Mouse (Mus musculus) intestine, embryonic 15.5 days (tissue): ENCODE measurements around the gene Hivep3. TPM values are rescaled to one million over a fixed set of nuclear protein-coding genes. Genes with fewer than 3 reads are reported as not detected.
A peak's percentile ranks its signal among the peaks of the same experiment; 100 is the strongest.

ENCODE experiments used
- ATAC-seq: fragments of 200-750 bp; cut with Nextera tagmentation; 2 replicates; pipeline ENCODE4 v1.8.0; 2017; ENCODE audit warnings: moderate TSS enrichment, moderate library complexity
- H3K27ac ChIP-seq: fragments of 300-500 bp; sonication (generic); 2 replicates; pipeline ENCODE4 v1.5.1; 2015; ENCODE audit warnings: mild to moderate bottlenecking, inconsistent platforms
- H3K27me3 ChIP-seq: fragments of 300-500 bp; sonication (generic); replicated peaks from 2 replicates; pipeline ENCODE4 v1.6.1; 2015; ENCODE audit warnings: inconsistent platforms
- H3K36me3 ChIP-seq: fragments of 300-500 bp; sonication (generic); 2 replicates; pipeline ENCODE4 v1.6.1; 2015; ENCODE audit warnings: inconsistent platforms
- H3K4me1 ChIP-seq: fragments of 300-500 bp; sonication (generic); replicated peaks from 2 replicates; pipeline ENCODE4 v1.6.1; 2015; ENCODE audit warnings: inconsistent platforms
- H3K4me2 ChIP-seq: fragments of 300-500 bp; sonication (generic); replicated peaks from 2 replicates; pipeline ENCODE4 v1.6.1; 2015; ENCODE audit warnings: mild to moderate bottlenecking, inconsistent platforms
- H3K4me3 ChIP-seq: fragments of 300-500 bp; sonication (generic); replicated peaks from 2 replicates; pipeline ENCODE4 v1.5.1; 2015; ENCODE audit warnings: inconsistent platforms
- H3K9ac ChIP-seq: fragments of 300-500 bp; sonication (generic); 2 replicates; pipeline ENCODE4 v1.6.1; 2015; ENCODE audit warnings: inconsistent platforms
- H3K9me3 ChIP-seq: fragments of 300-500 bp; sonication (generic); 2 replicates; pipeline ENCODE4 v1.6.1; 2016; ENCODE audit warnings: inconsistent platforms
- WGBS: fragments of 180-500 bp; shearing (Covaris S2); methylation state at CpG from one replicate; pipeline ENCODE4 v1.1.7; 2015; 5-methylcytosine and 5-hydroxymethylcytosine counted together
- polyA plus RNA-seq: library from polyadenylated mRNA; unstranded; fragments of >200 nt; fragmentation: Nextera tagmentation; extraction: Ambion mirVana; gene quantifications from 2 replicates; pipeline ENCODE4 v1.2.1, GENCODE M21; 2015

Gene Hivep3
- 5.0 and 5.4 TPM in 2 replicates for polyA plus RNA-seq

- Histone ChIP-seq H3K4me1 (peaks cover 6% of the 10 kb centered on the region; the same call in 1 of the 2 replicates), H3K9me3 (no peaks in the 10 kb centered on the region), H3K9ac (peak within 1 kb of the TSS; percentile 64), H3K4me2 (peak within 1 kb of the TSS; percentile 97), H3K36me3 (no peaks in the 10 kb centered on the region), H3K4me3 (peak within 1 kb of the TSS; percentile 82), H3K27ac (peak within 1 kb of the TSS; percentile 85), H3K27me3 (peaks cover 18% of the 10 kb centered on the region; the same call in 1 of the 2 replicates)
- WGBS = under 1% methylated on average over 47 of the region's 47 CpGs
- ATAC-seq = peak; percentile 100
Observed at GRCm38 (mm10) chr4:119733184-119733880, at the start of gene Hivep3. TSS of gene Hivep3 (plus strand) at chr4:119733784.

DNA sequence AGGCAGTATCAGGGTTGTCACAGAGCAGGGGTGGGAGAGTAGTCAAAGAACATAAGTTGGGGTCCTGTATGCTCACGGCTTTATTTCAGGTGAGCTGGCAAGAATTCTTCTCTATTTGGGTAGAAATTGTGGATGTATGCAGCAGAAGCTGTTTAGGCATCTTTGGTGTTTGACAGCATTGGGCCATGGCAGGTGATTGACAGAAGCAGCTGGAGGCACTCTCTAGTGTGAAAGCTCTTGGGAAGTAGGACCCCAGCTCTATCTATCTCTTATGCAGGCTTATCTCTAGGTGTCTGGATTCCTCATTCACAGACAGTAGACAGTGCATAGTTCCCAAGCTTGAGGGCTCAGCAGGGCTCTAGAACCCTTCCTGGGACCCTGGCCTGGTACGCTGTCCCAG lies 47.8 kb upstream of the Hivep3 start:
- no peak overlapping the region for H3K27ac ChIP-seq
- no peak overlapping the region for H3K4me2 ChIP-seq
- H3K9me3 ChIP-seq = no peaks in the 10 kb centered on the region
- no peaks in the 10 kb centered on the region for H3K36me3 ChIP-seq
- 91% methylated on average over 2 of the region's 2 CpGs for WGBS
- no peaks in the 10 kb centered on the region for H3K4me1 ChIP-seq
- no peak overlapping the region for H3K4me3 ChIP-seq
- no peaks in the 10 kb centered on the region for H3K27me3 ChIP-seq
- H3K9ac ChIP-seq = no peak overlapping the region
- ATAC-seq = no peak

DNA sequence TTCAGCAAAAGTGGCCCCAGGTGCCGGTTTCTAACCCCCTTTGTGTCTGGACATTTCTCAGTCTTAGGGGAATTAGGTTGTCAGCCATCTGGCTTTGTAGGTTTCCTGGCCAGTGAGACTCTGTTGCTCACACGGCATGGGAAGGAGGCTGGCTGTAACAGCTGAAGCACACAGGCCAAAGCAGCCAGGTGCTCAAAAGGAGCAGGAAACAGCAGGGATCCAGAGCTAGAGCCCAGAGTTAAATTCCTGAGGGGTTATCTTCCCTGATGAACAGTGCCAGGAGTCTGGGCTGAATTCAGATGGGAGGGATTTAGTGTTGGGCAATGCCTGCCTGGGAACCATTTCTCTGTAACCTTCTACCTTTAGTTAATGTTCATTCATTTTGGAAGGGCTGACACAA lies 35.2 kb upstream of the Hivep3 start:
- Histone ChIP-seq H3K4me1 (no peaks in the 10 kb centered on the region), H3K4me2 (no peak overlapping the region), H3K9ac (no peak overlapping the region), H3K36me3 (no peaks in the 10 kb centered on the region), H3K9me3 (no peaks in the 10 kb centered on the region), H3K4me3 (no peak overlapping the region), H3K27me3 (no peaks in the 10 kb centered on the region; the same call in 1 of the 2 replicates), H3K27ac (no peak overlapping the region)
- no peak for ATAC-seq
- WGBS = 63% methylated on average over 2 of the region's 2 CpGs

DNA sequence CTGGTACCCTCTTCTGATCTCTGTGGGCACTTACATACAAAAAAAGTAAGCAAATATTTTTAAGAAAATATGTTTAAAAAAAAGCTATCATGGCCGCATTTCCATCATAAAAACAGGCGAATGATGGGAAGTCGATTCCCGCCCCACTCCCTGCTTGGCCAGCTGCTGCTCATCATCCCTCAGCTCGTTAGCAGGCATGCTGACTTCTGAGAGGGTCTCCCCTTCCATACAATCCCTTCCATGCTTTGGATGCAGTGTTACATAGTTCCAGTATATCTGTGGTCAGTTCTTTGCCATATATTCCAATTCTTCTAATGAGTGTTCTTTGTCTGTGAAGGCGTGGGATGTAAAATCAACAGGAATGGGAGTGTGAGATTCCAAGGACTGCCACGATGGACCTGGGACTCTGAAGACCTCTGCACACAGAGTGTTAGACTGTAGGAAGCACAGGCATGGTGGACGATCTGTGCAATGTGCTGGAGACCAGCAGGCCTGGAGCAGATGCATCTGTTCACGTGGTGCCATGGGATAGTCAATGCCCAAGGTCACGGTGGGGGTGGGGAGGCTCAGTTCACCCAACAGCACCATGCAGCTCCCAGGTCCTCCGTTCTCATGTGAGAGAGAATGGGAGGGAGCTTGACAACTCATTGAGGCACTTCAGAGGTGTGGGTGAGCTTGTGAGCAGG lies 32.2 kb upstream of the Hivep3 start:
- 84% methylated on average over 11 of the region's 11 CpGs for WGBS
- H3K9ac ChIP-seq = no peak overlapping the region
- no peaks in the 10 kb centered on the region; the same call in 1 of the 2 replicates for H3K27me3 ChIP-seq
- H3K27ac ChIP-seq = no peak overlapping the region
- H3K9me3 ChIP-seq = no peaks in the 10 kb centered on the region
- H3K36me3 ChIP-seq = no peaks in the 10 kb centered on the region
- no peak overlapping the region for H3K4me3 ChIP-seq
- H3K4me2 ChIP-seq = no peak overlapping the region
- ATAC-seq = no peak
- no peaks in the 10 kb centered on the region for H3K4me1 ChIP-seq

DNA sequence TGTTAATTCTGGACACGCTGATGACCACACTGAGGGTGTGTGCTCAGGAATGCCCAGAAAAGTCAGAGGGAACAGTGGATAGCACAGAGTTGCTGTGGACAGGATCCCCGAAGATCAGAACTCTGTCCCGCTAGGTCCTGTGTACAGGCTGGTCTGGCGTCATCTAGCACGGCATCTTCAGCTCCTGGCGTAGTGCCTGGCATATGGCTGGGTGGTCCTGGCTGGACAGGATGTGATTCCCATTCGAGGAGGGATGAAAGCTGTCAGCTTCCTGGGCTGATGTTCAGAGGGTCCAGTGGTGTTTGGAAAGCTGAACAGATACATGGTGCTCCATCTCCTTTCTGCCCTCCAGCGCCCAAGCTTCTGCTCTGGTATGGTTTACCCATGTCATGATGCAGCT lies 29.6 kb upstream of the Hivep3 start:
- Histone ChIP-seq H3K27me3 (no peaks in the 10 kb centered on the region; the same call in 1 of the 2 replicates), H3K4me2 (no peak overlapping the region), H3K9ac (no peak overlapping the region), H3K4me1 (no peaks in the 10 kb centered on the region), H3K9me3 (no peaks in the 10 kb centered on the region), H3K36me3 (no peaks in the 10 kb centered on the region), H3K27ac (no peak overlapping the region), H3K4me3 (no peak overlapping the region)
- WGBS = 76% methylated on average over 8 of the region's 8 CpGs
- no peak for ATAC-seq

DNA sequence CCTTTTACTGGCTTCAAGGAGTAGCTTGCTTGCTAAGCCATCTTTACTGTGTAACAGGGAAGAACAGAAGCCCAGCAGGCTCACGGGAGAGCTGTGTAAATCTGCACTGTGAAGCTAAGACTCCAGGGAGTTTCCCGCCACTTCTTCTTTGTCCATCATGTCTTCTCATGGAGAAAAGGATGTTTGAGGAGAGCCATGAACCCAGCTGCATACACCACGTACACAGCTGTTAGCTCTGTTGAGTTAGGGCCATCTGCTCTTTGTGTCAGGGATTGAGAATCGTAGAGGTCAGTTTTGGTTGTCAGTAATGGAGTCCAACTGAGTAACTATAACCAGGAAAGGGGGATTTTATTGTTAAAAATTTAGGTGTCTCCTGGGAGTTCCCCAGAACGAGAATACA lies 26.3 kb upstream of the Hivep3 start:
- ATAC-seq = no peak
- no peak overlapping the region for H3K27ac ChIP-seq
- H3K9me3 ChIP-seq = no peaks in the 10 kb centered on the region
- H3K9ac ChIP-seq = no peak overlapping the region
- no peaks in the 10 kb centered on the region for H3K4me1 ChIP-seq
- 57% methylated on average over 5 of the region's 5 CpGs for WGBS
- no peak overlapping the region for H3K4me3 ChIP-seq
- no peaks in the 10 kb centered on the region for H3K27me3 ChIP-seq
- no peaks in the 10 kb centered on the region for H3K36me3 ChIP-seq
- no peak overlapping the region for H3K4me2 ChIP-seq

DNA sequence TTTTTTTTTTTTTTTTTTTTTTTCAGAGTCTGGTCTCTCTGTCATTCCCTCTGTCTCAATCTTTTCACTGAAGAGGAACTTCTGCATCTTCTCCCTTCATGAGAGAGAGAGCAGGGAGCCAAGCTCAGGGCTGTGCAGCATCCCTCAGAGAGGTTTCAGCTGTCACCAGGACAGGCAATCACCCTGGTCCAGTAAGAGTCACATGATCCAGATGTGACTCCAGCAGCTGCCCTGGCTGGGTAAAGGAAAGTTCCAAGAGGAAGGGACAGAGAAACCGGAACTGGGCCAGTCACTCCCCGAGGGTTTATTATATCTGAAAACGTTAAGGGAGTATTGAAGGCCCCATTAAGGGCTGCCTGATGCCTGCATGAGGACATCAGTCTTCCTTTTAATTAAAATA lies 25.8 kb upstream of the Hivep3 start:
- Histone ChIP-seq H3K4me1 (no peaks in the 10 kb centered on the region), H3K9ac (no peak overlapping the region), H3K9me3 (no peaks in the 10 kb centered on the region), H3K36me3 (no peaks in the 10 kb centered on the region), H3K27me3 (no peaks in the 10 kb centered on the region), H3K4me2 (no peak overlapping the region), H3K4me3 (no peak overlapping the region), H3K27ac (no peak overlapping the region)
- ATAC-seq = no peak
- WGBS = 36% methylated on average over 3 of the region's 3 CpGs

- no peak for ATAC-seq
- no peak overlapping the region for H3K27ac ChIP-seq
- WGBS = 76% methylated on average over 4 of the region's 4 CpGs
- no peaks in the 10 kb centered on the region for H3K9me3 ChIP-seq
- no peak overlapping the region for H3K4me2 ChIP-seq
- H3K27me3 ChIP-seq = no peaks in the 10 kb centered on the region
- no peaks in the 10 kb centered on the region for H3K4me1 ChIP-seq
- no peaks in the 10 kb centered on the region for H3K36me3 ChIP-seq
- no peak overlapping the region for H3K9ac ChIP-seq
- H3K4me3 ChIP-seq = no peak overlapping the region
Observed at GRCm38 (mm10) chr4:119710208-119710607, 23.4 kb upstream of the Hivep3 start.

DNA sequence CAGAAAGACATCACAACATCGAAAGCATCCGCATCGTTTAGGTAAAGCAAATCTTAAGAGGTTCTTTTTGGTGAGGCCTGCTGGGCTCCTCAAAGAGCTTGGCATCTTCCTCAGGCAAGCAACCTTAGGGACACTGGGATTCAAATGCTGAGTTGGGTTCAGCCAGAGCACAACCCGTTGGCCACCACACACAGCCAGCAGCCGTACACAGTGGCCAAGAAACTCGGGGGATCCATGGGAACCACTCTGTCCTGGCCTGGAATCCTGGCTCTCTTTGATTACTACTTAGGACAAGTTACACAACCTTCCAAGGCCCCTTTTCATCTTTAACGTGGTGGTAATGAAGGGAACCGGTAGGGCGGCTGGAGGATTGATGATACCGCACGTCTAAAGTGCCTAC lies 16.1 kb upstream of the Hivep3 start:
- Histone ChIP-seq H3K27me3 (no peaks in the 10 kb centered on the region), H3K4me1 (no peaks in the 10 kb centered on the region), H3K9me3 (no peaks in the 10 kb centered on the region), H3K4me2 (no peak overlapping the region), H3K27ac (no peak overlapping the region), H3K9ac (no peak overlapping the region), H3K4me3 (no peak overlapping the region), H3K36me3 (no peaks in the 10 kb centered on the region)
- ATAC-seq = no peak
- WGBS = 83% methylated on average over 11 of the region's 11 CpGs

DNA sequence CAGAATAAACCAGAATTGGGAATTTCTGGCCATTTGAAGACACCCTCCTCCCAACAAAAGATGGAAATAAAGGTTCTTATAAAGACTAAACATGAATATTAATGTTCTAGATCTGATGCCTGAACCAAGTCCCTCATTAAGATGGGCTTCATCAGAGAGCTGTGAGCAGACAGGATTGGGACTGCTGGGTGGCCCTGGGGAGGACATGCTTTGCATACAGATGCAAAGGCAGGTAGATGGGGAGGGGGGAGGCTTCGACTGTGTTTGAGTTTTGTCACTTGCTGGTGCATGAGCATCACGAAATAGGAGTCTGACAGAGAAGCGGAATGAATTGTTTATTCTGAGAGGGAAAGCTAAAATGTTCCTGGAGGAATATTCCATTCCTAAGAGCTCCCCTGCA lies 12.1 kb upstream of the Hivep3 start:
- no peak overlapping the region for H3K4me3 ChIP-seq
- no peaks in the 10 kb centered on the region for H3K36me3 ChIP-seq
- 72% methylated on average over 3 of the region's 3 CpGs for WGBS
- H3K4me1 ChIP-seq = no peaks in the 10 kb centered on the region
- H3K27ac ChIP-seq = no peak overlapping the region
- no peaks in the 10 kb centered on the region for H3K27me3 ChIP-seq
- no peak overlapping the region for H3K9ac ChIP-seq
- no peak for ATAC-seq
- H3K9me3 ChIP-seq = no peaks in the 10 kb centered on the region
- H3K4me2 ChIP-seq = no peak overlapping the region

GRCm38 (mm10) chr4:119726074-119726473 lies 7.5 kb upstream of the Hivep3 start:
- H3K27ac ChIP-seq = no peak overlapping the region
- no peaks in the 10 kb centered on the region for H3K4me1 ChIP-seq
- no peak overlapping the region for H3K4me2 ChIP-seq
- H3K4me3 ChIP-seq = no peak overlapping the region
- H3K9me3 ChIP-seq = no peaks in the 10 kb centered on the region
- no peak overlapping the region for H3K9ac ChIP-seq
- no peak for ATAC-seq
- peaks cover 4% of the 10 kb centered on the region; the same call in 1 of the 2 replicates for H3K27me3 ChIP-seq
- no peaks in the 10 kb centered on the region for H3K36me3 ChIP-seq
- 62% methylated on average over 5 of the region's 5 CpGs for WGBS

DNA sequence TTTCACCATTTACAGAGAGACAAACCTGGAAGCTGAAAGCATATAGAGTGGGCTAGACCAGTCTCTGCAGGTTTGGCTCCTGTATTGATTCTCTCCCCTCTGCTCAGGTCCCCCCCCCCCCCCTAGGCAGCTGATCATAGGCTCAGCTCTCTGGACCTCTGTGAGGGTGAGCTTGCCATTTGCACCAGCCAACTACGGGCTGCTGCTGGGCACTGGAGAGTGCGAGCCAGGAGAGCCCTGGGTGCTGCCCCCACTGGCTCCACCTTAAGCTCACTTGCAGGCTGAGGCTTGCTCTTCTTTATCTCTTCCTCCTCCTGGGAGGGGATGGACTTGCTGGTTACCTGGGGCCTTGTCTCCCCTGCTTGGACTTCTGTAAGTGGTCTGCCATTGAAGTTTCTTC lies 5.7 kb upstream of the Hivep3 start:
- ATAC-seq = no peak
- Histone ChIP-seq H3K4me3 (no peak overlapping the region), H3K36me3 (no peaks in the 10 kb centered on the region), H3K9ac (no peak overlapping the region), H3K9me3 (no peaks in the 10 kb centered on the region), H3K4me2 (no peak overlapping the region), H3K27me3 (peaks cover 4% of the 10 kb centered on the region; the same call in 1 of the 2 replicates), H3K4me1 (0 out of 2 replicates have a peak, but pooled peaks cover under 1% of the 10 kb centered on the region), H3K27ac (no peak overlapping the region)
- 71% methylated on average over 2 of the region's 2 CpGs for WGBS
